Mouse (Mus musculus) midbrain, postnatal 0 days (tissue): ENCODE results near the gene Espl1. TPM values are rescaled to one million over a fixed set of nuclear protein-coding genes. Genes with fewer than 3 reads are reported as not detected.

Source experiments
- ATAC-seq: fragments of 200-750 bp; cut with Nextera tagmentation; 2 replicates; pipeline ENCODE4 v1.8.0; 2017; ENCODE audit warnings: moderate number of reproducible peaks, mild to moderate bottlenecking, moderate TSS enrichment, moderate library complexity; ENCODE audit not compliant: low FRiP score
- DNase-seq: peaks from one replicate; pipeline ENCODE4 v3.0.0-alpha.2; 2015; ENCODE audit warnings: low spot score
- H3K27ac ChIP-seq: fragments of 300-500 bp; sonication (generic); 2 replicates; pipeline ENCODE4 v1.5.1; 2014; ENCODE audit warnings: low read depth, mild to moderate bottlenecking, low read length, mixed read lengths
- H3K27me3 ChIP-seq: fragments of 300-500 bp; sonication (generic); 2 replicates; pipeline ENCODE4 v1.6.1; 2014; ENCODE audit warnings: low read length, control low read depth, mixed read lengths; ENCODE audit not compliant: insufficient read depth
- H3K36me3 ChIP-seq: fragments of 300-500 bp; sonication (generic); 2 replicates; pipeline ENCODE4 v1.6.1; 2014; ENCODE audit warnings: low read length, control low read depth, mixed read lengths; ENCODE audit not compliant: insufficient read depth
- H3K4me1 ChIP-seq: fragments of 300-500 bp; sonication (generic); 2 replicates; pipeline ENCODE4 v1.6.1; 2014; ENCODE audit warnings: mild to moderate bottlenecking, control low read depth, antibody characterized with exemption, low read length, mixed read lengths; ENCODE audit not compliant: insufficient read depth
- H3K4me2 ChIP-seq: fragments of 300-500 bp; sonication (generic); 2 replicates; pipeline ENCODE4 v1.6.1; 2014; ENCODE audit warnings: low read depth, mild to moderate bottlenecking, low read length, mixed read lengths; ENCODE audit not compliant: poor library complexity, severe bottlenecking
- H3K4me3 ChIP-seq: fragments of 300-500 bp; sonication (generic); 2 replicates; pipeline ENCODE4 v1.5.1; 2014; ENCODE audit warnings: low read depth, mild to moderate bottlenecking, low read length, moderate library complexity
- H3K9ac ChIP-seq: fragments of 300-500 bp; sonication (generic); replicated peaks from 2 replicates; pipeline ENCODE4 v1.6.1; 2014; ENCODE audit warnings: mild to moderate bottlenecking, low read length, moderate library complexity, mixed read lengths; ENCODE audit not compliant: poor library complexity, severe bottlenecking
- H3K9me3 ChIP-seq: fragments of 300-500 bp; sonication (generic); 2 replicates; pipeline ENCODE4 v1.6.1; 2016; ENCODE audit warnings: low read length, control low read depth
- CTCF ChIP-seq: IDR thresholded peaks from 2 replicates; pipeline ENCODE4 v1.5.1; 2016; ENCODE audit warnings: antibody characterized with exemption, mild to moderate bottlenecking
- WGBS: fragments of 180-500 bp; shearing (Covaris S2); extraction: QIAGEN DNeasy Blood & Tissue Kit; methylation state at CpG from one replicate; pipeline ENCODE4 v1.1.7; 2014; 5-methylcytosine and 5-hydroxymethylcytosine counted together
- polyA plus RNA-seq: library from polyadenylated mRNA; unstranded; fragments of >200 nt; fragmentation: Nextera tagmentation; extraction: Ambion mirVana; gene quantifications from 2 replicates; pipeline ENCODE4 v1.2.1, GENCODE M21; 2015
- total RNA-seq: library from RNA; depleted of rRNA; stranded (reverse); fragments of >200 nt; gene quantifications from 2 replicates; pipeline ENCODE4 v1.2.3, GENCODE M21; 2014

Espl1 gene
- total and polyA plus RNA-seq, 2 experiments from 2014 or later, result 2.7 TPM

DNA sequence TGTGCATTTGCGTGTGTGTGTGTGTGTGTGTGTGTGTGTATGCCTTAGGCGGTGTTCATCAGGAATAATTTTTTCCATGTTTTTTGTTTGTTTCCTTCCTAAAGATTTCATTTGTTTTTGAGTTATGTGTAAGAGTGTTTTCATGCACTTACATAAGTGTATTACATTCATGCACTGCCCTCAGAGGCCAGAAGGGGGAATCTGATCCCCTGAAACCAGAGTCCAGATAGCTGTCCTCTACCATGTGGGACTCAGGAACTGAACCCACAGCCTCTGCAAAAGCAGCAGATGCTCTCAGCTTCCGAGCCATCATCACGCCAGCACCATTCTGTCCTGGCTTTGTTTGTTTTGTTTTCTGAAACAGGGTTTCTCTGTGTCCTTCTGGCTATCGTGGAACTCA is 30.5 kb upstream of the Espl1 start:
- 90% methylated on average over 5 of the region's 5 CpGs for WGBS
- Histone ChIP-seq H3K4me1 (no peaks in the 10 kb centered on the region), H3K36me3 (no peaks in the 10 kb centered on the region), H3K27me3 (peaks cover 6% of the 10 kb centered on the region; the same call in 1 of the 2 replicates), H3K4me3 (no peak overlapping the region), H3K9ac (no peak overlapping the region), H3K27ac (no peak overlapping the region), H3K9me3 (no peaks in the 10 kb centered on the region), H3K4me2 (no peak overlapping the region)
- DNase-seq (no peak), ATAC-seq (no peak)
- TF ChIP-seq CTCF, result no peak

DNA sequence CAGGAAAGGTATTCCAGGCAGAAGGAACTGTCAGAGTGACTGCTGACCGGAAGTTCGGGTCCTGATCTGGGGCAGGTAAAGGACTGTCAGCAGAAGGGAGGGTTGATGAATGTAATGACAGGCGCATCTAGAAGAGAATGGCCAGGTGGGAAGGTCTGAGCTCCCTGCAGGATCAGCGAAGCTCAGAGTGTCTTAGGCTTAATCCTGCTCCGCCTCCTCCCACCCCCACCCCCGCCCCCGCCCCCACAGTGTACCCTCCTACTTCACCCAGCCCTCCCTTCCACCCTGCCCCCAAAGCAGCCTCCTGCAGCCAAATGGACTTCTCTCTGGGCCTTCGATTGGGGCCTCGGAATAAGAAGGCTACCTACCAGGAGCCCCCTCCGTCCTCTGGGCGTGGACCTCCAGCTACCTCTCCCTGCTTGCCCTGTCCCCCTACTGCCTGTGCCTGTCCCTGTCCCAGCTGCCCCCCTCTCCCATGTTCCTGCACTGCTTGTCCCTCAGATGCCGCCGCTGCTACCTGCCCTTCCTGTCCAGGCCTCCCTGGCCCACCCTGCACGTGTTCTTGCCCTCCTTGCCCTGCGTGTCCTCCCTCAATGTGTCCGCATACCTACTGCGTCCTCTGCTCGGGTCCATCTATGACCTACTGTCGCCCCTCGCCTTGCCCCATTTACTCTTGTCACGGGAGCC is 25.6 kb upstream of the Espl1 start, which contains the start of gene Gm9918:
Gene Gm9918 (plus strand): TSS at position 290 of the 687 bp plus-strand sequence.
- peaks cover 6% of the 10 kb centered on the region; the same call in 1 of the 2 replicates for H3K27me3 ChIP-seq
- H3K4me3 ChIP-seq, result no peak within 1 kb of the TSS
- H3K4me2 ChIP-seq, result no peak within 1 kb of the TSS; the same call in 1 of the 2 replicates
- no peak within 1 kb of the TSS for H3K27ac ChIP-seq
- ATAC-seq, result no peak
- no peak for TF ChIP-seq CTCF
- H3K9ac ChIP-seq, result no peak within 1 kb of the TSS
- 7% methylated on average over 18 of the region's 21 CpGs for WGBS
- no peaks in the 10 kb centered on the region for H3K9me3 ChIP-seq
- no peaks in the 10 kb centered on the region for H3K4me1 ChIP-seq
- no peak for DNase-seq
- no peaks in the 10 kb centered on the region for H3K36me3 ChIP-seq

GRCm38 (mm10) chr15:102271441-102271840 is 24.6 kb upstream of the Espl1 start:
- Histone ChIP-seq H3K4me1 (no peaks in the 10 kb centered on the region), H3K27ac (no peak overlapping the region), H3K27me3 (peaks cover 6% of the 10 kb centered on the region; the same call in 1 of the 2 replicates), H3K9me3 (no peaks in the 10 kb centered on the region), H3K9ac (no peak overlapping the region), H3K4me3 (no peak overlapping the region), H3K36me3 (no peaks in the 10 kb centered on the region), H3K4me2 (no peak overlapping the region)
- ATAC-seq (no peak), DNase-seq (no peak)
- no peak for TF ChIP-seq CTCF
- WGBS, result 14% methylated on average over 3 of the region's 3 CpGs

- no peak overlapping the region for H3K27ac ChIP-seq
- DNase-seq (no peak), ATAC-seq (no peak)
- H3K4me1 ChIP-seq, result no peaks in the 10 kb centered on the region
- no peaks in the 10 kb centered on the region for H3K9me3 ChIP-seq
- H3K4me2 ChIP-seq, result no peak overlapping the region
- peak; percentile 33 for TF ChIP-seq CTCF
- no peak overlapping the region for H3K4me3 ChIP-seq
- H3K27me3 ChIP-seq, result peaks cover 6% of the 10 kb centered on the region; the same call in 1 of the 2 replicates
- 70% methylated on average over 6 of the region's 6 CpGs for WGBS
- H3K36me3 ChIP-seq, result no peaks in the 10 kb centered on the region
- H3K9ac ChIP-seq, result no peak overlapping the region
These were observed 21.9 kb upstream of the Espl1 start for GRCm38 (mm10) chr15:102273982-102274716.

- Histone ChIP-seq H3K4me1 (peaks cover 6% of the 10 kb centered on the region; the same call in 1 of the 2 replicates), H3K9ac (peak overlapping the region; percentile 78; the same call in 1 of the 2 replicates), H3K4me2 (peak overlapping the region; percentile 88), H3K27ac (peak overlapping the region; percentile 76; the same call in 1 of the 2 replicates), H3K27me3 (no peaks in the 10 kb centered on the region), H3K9me3 (no peaks in the 10 kb centered on the region), H3K36me3 (peaks cover 20% of the 10 kb centered on the region), H3K4me3 (peak overlapping the region; percentile 80)
- ATAC-seq (no peak), DNase-seq (no peak)
- 35% methylated on average over 7 of the region's 7 CpGs for WGBS
- TF ChIP-seq CTCF, result no peak
These were observed 17.4 kb upstream of the Espl1 start for GRCm38 (mm10) chr15:102278726-102279091.
